Mouse (Mus musculus): Measurements from ENCODE around the gene Eif3a.

Eif3a gene

GRCm38 (mm10) chr19:60758896-60759835 is 31.3 kb downstream of the Eif3a start:
- no peak for DNase-seq (ENCODE audit: low spot score in 2 of 2)

- no peak for DNase-seq (ENCODE audit: low spot score in 2 of 2)
Observed at GRCm38 (mm10) chr19:60757099-60757785, 33.2 kb downstream of the Eif3a start.

- DNase-seq (ENCODE audit: low spot score in 2 of 2), result peak in 1 of 2 experiments; percentile 24
Observed at GRCm38 (mm10) chr19:60756192-60757098, 34.0 kb downstream of the Eif3a start.

GRCm38 (mm10) chr19:60755438-60756191 is 34.8 kb downstream of the Eif3a start, which contains the start of gene Nanos1:
Gene Nanos1 (plus strand): TSS chr19:60755987.
- DNase-seq (ENCODE audit: low spot score in 2 of 2), result peak; percentile 82 to 88

GRCm38 (mm10) chr19:60747801-60748200 is 42.7 kb downstream of the Eif3a start:
- no peak for DNase-seq (ENCODE audit: low spot score in 2 of 2)

- no peak for DNase-seq (ENCODE audit: low spot score in 2 of 2)
Observed at GRCm38 (mm10) chr19:60743767-60744547, 46.5 kb downstream of the Eif3a start.

- no peak for DNase-seq (ENCODE audit: low spot score in 2 of 2)
Observed at GRCm38 (mm10) chr19:60740560-60740959, 49.9 kb downstream of the Eif3a start.

- DNase-seq (ENCODE audit: low spot score in 2 of 2), result no peak
Observed at GRCm38 (mm10) chr19:60731966-60732365, 58.5 kb downstream of the Eif3a start.

- no peak for DNase-seq (ENCODE audit: low spot score in 2 of 2)
Observed at GRCm38 (mm10) chr19:60731299-60731698, 59.2 kb downstream of the Eif3a start.

GRCm38 (mm10) chr19:60730281-60730852 is 60.1 kb downstream of the Eif3a start:
- DNase-seq (ENCODE audit: low spot score in 2 of 2), result no peak

GRCm38 (mm10) chr19:60716381-60716780 is 74.1 kb downstream of the Eif3a start:
- no peak for DNase-seq (ENCODE audit: low spot score in 2 of 2)

- no peak for DNase-seq (ENCODE audit: low spot score in 2 of 2)
Observed at GRCm38 (mm10) chr19:60712577-60712976, 77.9 kb downstream of the Eif3a start.

Data from urinary bladder, postnatal 4 days (tissue).